Mouse (Mus musculus): Measurements from ENCODE around the gene Pjvk. TPM values are rescaled to one million over a fixed set of nuclear protein-coding genes. Genes with fewer than 3 reads are reported as not detected.

Pjvk gene
- total RNA-seq, 2 experiments from 2014 or later, result 0.79 TPM; not detected in 1

Other genes with a start within 250 kb of the Pjvk start
- gene Osbpl6, start 242.0 kb upstream of the Pjvk start, total RNA-seq (2021), result 10 to 100 TPM; 55.2 to 63.5 TPM
- 10 to 100 TPM; 15.9 to 18.4 TPM for gene Prkra, start 461 bp upstream of the Pjvk start, total RNA-seq (2021)
- 1 to 10 TPM; 4.4 to 5.2 TPM for gene Fkbp7, start 24.6 kb downstream of the Pjvk start, total RNA-seq (2021)
- gene Plekha3, start 26.8 kb downstream of the Pjvk start, total RNA-seq (2021), result 10 to 100 TPM; 32.0 to 32.6 TPM

Data from layer of hippocampus, postnatal 14 days (tissue).